Mouse (Mus musculus) c-Kit-negative CD71-positive TER-119-positive erythroid progenitor cells, embryonic 14.5 days (primary cell): ENCODE data around the gene Zbed6.

Experiments
- DNase-seq: peaks from one replicate; pipeline ENCODE4 v3.0.0-alpha.2; 2013; ENCODE audit warnings: low read depth, low spot score

The Zbed6 gene

DNA sequence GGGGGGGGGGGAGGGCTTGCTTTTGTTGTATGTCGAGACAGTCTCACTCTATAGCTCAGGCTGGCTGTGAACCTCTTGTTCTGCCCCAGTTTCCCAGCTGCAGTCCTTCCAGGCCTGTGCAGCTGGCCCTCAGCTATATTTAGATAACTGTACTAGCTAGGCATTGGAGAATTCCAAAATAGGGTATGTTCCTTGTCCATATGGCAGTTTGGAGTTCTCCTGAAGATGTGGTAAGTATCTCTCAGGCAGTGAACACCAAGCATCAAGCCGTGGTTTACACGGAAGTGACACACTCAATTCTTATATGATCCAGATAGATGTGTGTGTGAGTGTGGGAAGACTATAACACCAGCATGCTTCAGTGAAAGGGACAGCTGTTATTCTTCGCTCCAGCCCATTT, 2.7 kb upstream of the Zbed6 start:
- no peak for DNase-seq

- no peak for DNase-seq
Measured at GRCm38 (mm10) chr1:133662941-133663340, 2.3 kb upstream of the Zbed6 start.

DNA sequence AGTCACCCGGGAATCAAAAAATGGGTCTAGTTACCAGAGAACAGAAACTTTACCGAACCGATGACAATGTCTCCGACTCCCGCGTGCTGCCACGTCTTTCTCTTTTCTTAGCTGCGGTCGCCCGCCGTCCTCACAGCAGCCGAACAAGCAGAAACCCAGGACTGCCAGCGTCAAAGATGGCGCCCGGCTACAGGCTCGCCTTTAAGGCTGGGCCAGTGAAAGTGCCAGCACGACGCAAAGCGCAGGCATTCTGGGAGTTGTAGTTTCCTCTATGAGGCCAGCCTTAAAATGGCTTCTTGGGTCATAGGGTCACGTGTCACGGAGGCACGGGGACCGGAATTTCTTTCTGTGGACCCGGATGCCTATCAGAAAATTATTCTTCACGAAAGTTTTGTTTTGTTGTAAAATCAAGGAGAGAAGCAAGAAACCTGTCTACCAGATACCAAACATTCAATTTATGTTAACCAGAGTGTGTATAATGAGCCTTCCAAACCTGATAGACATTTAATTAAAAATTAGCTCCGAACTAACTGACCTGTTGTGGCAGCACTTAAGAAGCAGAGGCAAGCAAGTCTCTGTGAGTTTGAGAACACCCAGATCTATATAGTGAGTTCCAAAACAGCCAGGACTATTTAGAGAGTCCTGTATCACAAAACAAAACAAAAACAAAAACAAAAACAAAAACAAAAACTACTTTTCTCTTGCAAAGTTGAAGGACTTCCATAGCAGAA, 683 bp upstream of the Zbed6 start, which contains the start of gene Gm38394:
Gene Gm38394 (minus strand): TSS at position 116 of the 731 bp plus-strand sequence.
- peak; percentile 89 for DNase-seq

GRCm38 (mm10) chr1:133658878-133659277, 1.8 kb downstream of the Zbed6 start:
- no peak for DNase-seq

DNA sequence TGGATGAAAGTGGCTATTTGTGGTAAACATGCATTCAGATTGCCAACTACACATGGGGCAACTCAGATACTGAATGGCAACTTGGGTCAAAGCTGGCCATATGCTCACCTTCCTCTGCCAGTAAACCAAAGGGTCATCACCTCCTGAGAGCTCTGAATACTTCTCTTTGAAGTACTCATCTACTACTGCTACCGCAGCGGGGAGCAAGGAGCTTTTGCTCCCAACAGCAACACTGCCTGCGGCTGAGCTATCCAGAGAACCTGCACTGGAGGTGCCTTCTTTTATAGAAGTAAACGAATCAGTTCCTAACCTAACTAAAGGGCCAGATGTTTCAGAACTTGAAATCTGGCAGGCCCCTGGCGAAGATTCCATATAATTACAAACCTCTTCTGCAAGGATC, 3.9 kb downstream of the Zbed6 start:
- no peak for DNase-seq

DNA sequence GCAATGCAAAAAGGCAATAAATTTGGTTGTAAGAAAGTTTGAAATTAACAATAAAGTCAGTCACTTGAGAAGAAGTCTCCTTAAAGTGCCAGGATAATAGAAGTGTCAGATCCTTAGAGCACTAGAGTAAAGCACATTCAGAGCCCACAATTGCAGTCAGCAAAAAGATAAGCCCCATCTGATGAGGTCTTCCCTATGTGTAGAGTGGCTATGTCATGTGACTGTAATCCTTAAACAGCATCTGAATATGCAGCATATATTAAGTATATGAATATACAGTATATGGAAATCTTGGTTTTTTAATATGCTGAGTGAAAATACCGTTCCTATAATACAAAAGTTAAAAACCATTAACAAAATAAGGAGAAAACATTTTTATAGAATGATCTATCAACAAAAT, 7.7 kb downstream of the Zbed6 start:
- DNase-seq = no peak

GRCm38 (mm10) chr1:133650288-133651055, 10.2 kb downstream of the Zbed6 start:
- no peak for DNase-seq

DNA sequence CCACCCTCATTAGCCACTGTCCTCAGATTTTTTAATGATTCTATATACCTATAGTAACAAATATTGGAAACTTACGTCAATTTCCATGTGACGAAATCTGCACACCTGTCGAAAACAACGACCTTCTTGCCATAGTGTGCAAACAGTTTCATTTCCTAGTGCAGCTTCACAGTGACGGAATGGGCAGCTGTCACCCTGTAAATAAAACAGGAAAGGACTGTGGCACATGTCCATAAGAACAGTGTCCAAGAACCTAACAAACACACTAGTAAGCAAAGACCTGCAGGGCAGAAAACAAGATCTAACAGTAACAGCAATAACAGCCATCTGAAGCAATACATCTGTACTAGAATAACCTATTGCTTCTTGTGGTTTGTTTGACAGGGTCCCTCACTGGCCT, 15.0 kb downstream of the Zbed6 start:
- DNase-seq = no peak

- no peak for DNase-seq
Measured at GRCm38 (mm10) chr1:133641163-133641562, 19.5 kb downstream of the Zbed6 start.

DNA sequence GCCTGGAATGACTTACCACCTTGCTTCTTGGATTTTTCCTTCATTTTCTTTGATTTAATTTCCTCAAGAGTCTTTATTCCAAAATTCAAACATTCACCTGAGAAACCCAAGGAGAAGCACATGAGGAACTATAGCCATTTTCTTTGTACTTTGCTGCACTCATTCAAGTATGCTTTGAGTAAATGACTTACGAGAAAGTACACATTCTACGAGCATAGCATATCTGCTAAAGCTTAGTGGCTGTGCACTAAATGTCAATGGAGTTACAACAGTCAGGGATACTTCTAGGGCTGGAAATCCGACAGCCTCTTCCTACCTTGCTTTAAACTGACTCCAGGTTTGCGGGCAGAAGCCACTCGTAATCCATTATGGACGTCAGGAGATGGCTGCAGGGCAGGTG, 22.2 kb downstream of the Zbed6 start:
- DNase-seq = no peak

DNA sequence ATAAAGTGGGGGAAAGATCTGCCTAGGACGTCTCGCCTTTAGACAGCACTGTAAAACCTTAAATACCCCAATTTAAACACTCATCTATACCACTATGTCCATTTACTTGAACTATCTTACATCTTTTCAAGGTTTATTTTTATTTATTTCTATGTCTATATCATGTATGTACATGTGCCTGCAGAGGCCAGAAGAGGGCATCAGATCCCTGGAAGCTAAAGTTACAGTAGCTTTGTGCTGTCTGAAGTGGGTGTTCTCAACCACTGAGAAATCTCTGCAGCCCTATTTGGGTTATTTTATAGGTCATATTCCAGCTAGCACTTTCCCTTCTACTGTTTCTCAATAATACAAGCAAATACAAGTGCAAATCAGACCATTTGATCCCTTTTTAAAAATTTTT, 28.5 kb downstream of the Zbed6 start:
- no peak for DNase-seq

DNA sequence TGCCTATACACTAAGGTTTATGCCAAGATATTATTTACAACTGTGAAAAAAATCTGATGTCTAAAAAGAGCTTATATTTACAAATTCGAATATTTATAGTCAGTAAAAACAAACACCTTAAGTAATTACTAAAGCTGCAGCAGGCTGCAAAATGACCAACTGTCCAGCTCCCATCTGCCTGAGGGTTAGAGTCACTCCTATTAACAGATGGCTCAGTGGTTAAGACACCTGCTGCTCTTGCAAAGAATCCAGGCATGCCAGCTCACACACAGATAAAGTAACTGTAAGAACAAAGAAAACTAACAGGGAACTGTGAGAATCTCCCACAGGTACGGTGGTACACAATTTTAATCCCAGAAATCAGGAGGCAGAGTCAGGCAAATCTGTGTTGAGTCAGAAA, 35.6 kb downstream of the Zbed6 start:
- DNase-seq = no peak

DNA sequence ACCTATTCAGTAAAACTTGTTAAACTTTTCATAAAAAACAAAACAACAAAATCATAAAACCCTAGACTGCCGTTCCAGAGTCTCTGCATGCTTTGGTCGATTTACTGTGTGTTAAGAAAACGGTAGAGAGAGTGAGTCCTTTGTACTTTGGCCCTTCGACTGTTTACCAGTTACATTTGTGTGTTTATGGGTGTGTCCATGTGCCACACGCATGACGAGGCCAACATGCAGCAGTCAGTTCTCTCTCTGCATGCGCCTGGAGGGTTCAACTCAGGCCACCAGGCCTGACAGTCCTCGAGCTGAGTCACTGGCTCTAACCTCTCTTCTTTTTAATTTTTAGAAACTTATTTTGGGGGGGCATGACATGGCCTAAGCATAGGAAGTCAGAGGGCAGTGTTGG, 42.4 kb downstream of the Zbed6 start:
- DNase-seq = no peak

DNA sequence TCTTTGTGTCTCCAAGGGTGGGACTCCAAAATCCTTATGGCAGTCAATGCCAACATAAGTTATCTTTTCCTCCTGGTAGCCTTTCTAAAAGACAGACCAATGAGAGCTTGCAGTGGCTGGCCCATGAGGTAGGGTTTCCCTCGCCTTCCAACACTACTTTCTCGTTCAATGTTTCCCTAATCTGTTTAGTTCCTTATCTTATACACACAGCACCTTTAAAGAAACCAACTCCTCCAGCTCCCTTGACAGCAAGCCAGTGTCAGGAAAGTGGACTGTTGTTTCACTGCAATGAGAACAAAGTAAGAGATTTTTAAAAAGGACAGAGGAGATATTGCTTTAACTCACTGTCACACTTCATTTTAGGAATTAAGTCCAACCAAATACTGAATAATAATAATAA, 42.8 kb downstream of the Zbed6 start:
- no peak for DNase-seq

DNA sequence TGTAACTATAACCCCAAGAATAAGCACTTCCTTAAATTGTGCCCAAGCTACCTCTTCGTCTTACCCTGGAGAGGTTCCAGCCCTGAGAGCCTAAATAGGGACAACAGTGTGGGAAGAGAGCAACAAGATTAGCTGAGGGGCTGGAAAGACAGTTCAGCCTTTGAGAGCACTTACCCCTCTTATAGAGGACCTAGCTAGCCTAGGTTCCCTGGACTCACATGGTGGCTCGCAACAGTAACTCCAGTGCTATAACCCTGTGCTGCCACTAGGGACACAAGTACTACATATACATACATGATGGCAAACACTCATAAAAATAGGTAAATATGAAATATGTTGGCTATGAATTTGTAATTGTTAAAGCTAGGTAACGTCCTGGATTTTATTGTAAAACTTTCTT, 46.9 kb downstream of the Zbed6 start:
- peak; percentile 11 for DNase-seq

DNA sequence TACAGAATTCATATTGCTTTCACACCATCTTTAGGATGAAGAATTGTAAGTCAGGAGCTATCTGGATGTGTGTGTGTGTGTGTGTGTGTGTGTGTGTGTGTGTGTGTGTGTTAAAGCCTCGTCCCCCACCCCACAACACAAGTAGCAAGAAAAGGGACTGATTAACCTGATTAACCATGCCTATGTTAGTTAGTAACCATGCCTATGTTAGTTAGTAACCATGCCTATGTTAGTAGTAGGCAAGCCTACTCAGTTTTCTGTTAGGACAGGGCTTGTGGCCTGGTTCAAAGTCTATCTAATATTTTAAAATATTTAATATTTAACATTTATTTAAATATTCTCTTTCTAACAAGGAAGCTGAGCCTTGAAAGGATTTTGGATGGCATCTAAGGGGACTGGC, 49.2 kb downstream of the Zbed6 start:
- no peak for DNase-seq

GRCm38 (mm10) chr1:133610601-133611000, 50.1 kb downstream of the Zbed6 start:
- no peak for DNase-seq

DNA sequence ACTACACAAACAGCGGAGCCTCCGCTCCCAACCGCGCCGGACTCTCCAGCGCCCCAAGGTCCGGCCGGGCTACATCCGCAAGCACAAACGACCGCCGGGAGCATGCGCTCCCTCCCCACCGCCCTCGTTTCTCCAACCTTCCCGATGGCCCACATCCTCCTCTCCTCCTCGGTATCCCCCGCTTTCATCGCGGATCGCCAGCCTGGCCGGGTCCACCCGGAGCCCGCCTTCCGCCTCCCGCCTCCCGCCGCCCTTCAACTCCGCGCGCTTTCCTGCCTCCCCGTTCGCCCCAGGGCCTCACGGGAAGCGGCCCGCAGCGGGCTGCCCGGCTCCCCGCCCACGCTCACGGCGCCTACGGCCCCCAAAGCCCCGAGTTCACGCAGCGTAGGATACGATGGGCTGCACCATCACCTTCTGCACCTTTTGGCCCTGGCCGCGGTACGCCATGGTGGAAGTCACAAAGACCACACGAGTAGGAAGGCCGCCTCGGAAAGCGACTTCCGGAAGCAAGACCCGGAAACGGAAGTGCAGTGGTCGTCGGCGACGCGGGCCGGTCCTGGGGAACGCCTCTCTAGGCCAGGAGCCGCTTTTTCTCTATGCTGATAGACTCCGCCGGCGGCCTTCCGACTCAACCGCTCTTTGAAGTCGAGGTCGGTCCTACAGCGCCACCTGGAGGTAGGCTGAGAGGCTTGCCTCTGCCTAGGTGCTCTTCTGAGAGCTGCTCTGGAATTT, 50.7 kb downstream of the Zbed6 start, which contains the start of gene Snrpe:
Gene Snrpe (minus strand): TSS at position 521 of the 732 bp plus-strand sequence.
- DNase-seq = peak; percentile 97
